Mouse (Mus musculus): Measurements from ENCODE around the gene Tmigd3. TPM values are rescaled to one million over a fixed set of nuclear protein-coding genes. Genes with fewer than 3 reads are reported as not detected.

Tmigd3 gene
- total RNA-seq, 2 experiments from 2014 or later: not detected

Other genes starting within 250 kb of the Tmigd3 start
- 10 to 100 TPM; 15.3 to 16.3 TPM for gene Ddx20, start 183.3 kb upstream of the Tmigd3 start, total RNA-seq (2021)
- gene Inka2, start 166.3 kb upstream of the Tmigd3 start, total RNA-seq (2021): 10 to 100 TPM; 14.7 to 15.5 TPM
- 10 to 100 TPM; 73.0 to 84.9 TPM for gene Rap1a, start 69.6 kb upstream of the Tmigd3 start, total RNA-seq (2021)
- under 1 TPM; 0.28 to 0.36 TPM for gene Adora3, start within 50 bp of the Tmigd3 start, total RNA-seq (2021)
- gene I830077J02Rik, start 61.8 kb downstream of the Tmigd3 start, total RNA-seq (2021): under 1 TPM; 0.56 to 0.64 TPM
- gene Wdr77, start 88.5 kb downstream of the Tmigd3 start, total RNA-seq (2021): 10 to 100 TPM; 61.2 to 70.2 TPM
- gene Atp5f1, start 89.2 kb downstream of the Tmigd3 start, total RNA-seq (2021): 100 to 1,000 TPM; 255 TPM
- gene Ovgp1, start 102.8 kb downstream of the Tmigd3 start, total RNA-seq (2021): 1 to 10 TPM; 3.2 to 3.8 TPM
- gene Pifo, start 143.7 kb downstream of the Tmigd3 start, total RNA-seq (2021): under 1 TPM; 0.54 to 0.58 TPM
- gene Chil5, start 161.9 kb downstream of the Tmigd3 start, total RNA-seq (2021): not detected
- under 1 TPM; 0.28 to 0.38 TPM for gene Chia1, start 242.3 kb downstream of the Tmigd3 start, total RNA-seq (2021)